Mouse (Mus musculus): ENCODE data around the gene Nolc1. TPM values are rescaled to one million over a fixed set of nuclear protein-coding genes. Genes with fewer than 3 reads are reported as not detected.
"Not testable (repeated sequence)": the region's sequence is repeated elsewhere in the genome, so short reads cannot be mapped to it uniquely, and the experiment has no call there.

The Nolc1 gene
- polyA plus RNA-seq, 1 experiment from 2014 or later: 50.0 TPM

DNA sequence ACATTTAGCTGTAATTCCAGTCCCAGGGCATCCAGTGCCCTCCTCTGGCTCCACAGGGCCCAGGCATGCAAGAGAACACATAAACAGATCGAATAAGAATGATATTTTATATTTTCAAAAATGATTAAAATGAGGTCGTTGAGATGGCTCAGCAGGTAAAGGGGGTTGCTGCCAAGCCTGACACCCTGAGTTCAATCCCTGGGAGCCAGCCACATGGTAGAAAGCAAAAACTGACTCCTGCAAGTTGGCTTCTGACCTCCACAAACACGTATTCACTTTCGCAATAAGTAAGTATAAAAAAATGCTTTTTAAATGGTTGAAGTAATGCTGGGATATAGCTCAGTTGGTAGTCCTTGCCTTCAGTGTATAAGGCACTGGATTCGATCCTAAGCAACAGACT is 35.1 kb downstream of the Nolc1 start:
- no peak for ATAC-seq (replicated peaks; ENCODE audit: low FRiP score, low read depth)
- TF ChIP-seq CTCF (IDR thresholded peaks at IDR 0.05; ENCODE audit: low read depth): no peak
- H3K9me3 ChIP-seq (replicated peaks; ENCODE audit: low read length): no peaks in the 10 kb centered on the region
- no peak overlapping the region for H3K9ac ChIP-seq (ENCODE audit: low read depth, low read length)
- no peak overlapping the region for H3K4me3 ChIP-seq (replicated peaks; ENCODE audit: low read depth, low read length)
- H3K27ac ChIP-seq: no peak overlapping the region
- H3K27me3 ChIP-seq (ENCODE audit: insufficient read depth, low read length): no peaks in the 10 kb centered on the region
- no peaks in the 10 kb centered on the region for H3K36me3 ChIP-seq (ENCODE audit: insufficient read depth, low read length)
- no peaks in the 10 kb centered on the region for H3K4me1 ChIP-seq (replicated peaks; ENCODE audit: insufficient read depth, low read length)
- no peak for DNase-seq (ENCODE audit: low spot score)
- no peak overlapping the region for H3K4me2 ChIP-seq (ENCODE audit: low read length)
- WGBS: 85% methylated on average over 5 of the region's 5 CpGs

DNA sequence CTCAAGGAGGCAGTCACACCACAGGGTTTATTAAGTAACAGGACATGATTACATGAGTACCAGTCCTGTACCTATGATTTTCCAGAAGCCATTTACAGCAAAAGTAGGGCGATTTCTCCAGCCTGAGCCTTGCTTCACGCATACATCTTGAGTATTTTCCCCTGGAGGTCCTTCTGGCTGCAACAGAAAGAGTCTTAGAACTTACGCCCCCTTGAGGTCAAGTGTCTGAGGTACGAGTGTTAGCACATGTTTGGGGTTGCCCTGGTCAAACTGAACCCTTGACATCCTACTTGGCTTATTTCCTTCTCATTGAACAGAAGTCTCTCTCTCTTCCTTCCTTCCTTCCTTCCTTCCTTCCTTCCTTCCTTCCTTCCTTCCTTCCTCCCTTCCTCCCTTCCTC is 39.0 kb downstream of the Nolc1 start:
- WGBS: 58% methylated on average over 4 of the region's 4 CpGs
- TF ChIP-seq CTCF (IDR thresholded peaks at IDR 0.05; ENCODE audit: low read depth): no peak
- no peak overlapping the region for H3K4me2 ChIP-seq (ENCODE audit: low read length)
- no peaks in the 10 kb centered on the region for H3K4me1 ChIP-seq (replicated peaks; ENCODE audit: insufficient read depth, low read length)
- no peaks in the 10 kb centered on the region for H3K36me3 ChIP-seq (ENCODE audit: insufficient read depth, low read length)
- no peaks in the 10 kb centered on the region for H3K9me3 ChIP-seq (replicated peaks; ENCODE audit: low read length)
- no peak for ATAC-seq (replicated peaks; ENCODE audit: low FRiP score, low read depth)
- no peak overlapping the region for H3K4me3 ChIP-seq (replicated peaks; ENCODE audit: low read depth, low read length)
- DNase-seq (ENCODE audit: low spot score): no peak
- no peak overlapping the region for H3K27ac ChIP-seq
- H3K27me3 ChIP-seq (ENCODE audit: insufficient read depth, low read length): no peaks in the 10 kb centered on the region
- no peak overlapping the region for H3K9ac ChIP-seq (ENCODE audit: low read depth, low read length)

DNA sequence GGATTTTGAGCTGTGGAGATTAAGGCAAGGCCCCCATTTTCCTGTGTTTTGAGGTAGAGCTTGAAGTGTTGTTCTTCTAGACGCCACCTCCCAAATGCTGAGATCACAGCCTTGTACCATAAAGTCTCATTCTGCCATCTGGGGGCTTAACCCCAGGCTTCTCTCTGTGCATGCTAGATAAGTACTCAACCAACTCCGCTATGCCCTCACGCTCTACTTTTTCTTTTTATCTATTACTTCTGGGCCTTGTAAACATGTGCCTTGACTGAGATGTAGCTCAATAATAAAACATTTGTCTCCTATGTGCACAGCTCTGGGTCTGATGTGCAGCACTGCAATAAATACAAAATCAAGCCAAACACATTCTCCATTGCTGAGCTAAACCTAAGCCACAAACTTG is 43.8 kb downstream of the Nolc1 start:
- H3K27me3 ChIP-seq (ENCODE audit: insufficient read depth, low read length): no peaks in the 10 kb centered on the region
- no peak for ATAC-seq (replicated peaks; ENCODE audit: low FRiP score, low read depth)
- no peak overlapping the region for H3K4me2 ChIP-seq (ENCODE audit: low read length)
- DNase-seq (ENCODE audit: low spot score): no peak
- no peak for TF ChIP-seq CTCF (IDR thresholded peaks at IDR 0.05; ENCODE audit: low read depth)
- H3K9ac ChIP-seq (ENCODE audit: low read depth, low read length): no peak overlapping the region
- no peaks in the 10 kb centered on the region for H3K36me3 ChIP-seq (ENCODE audit: insufficient read depth, low read length)
- H3K27ac ChIP-seq: no peak overlapping the region
- H3K4me3 ChIP-seq (replicated peaks; ENCODE audit: low read depth, low read length): no peak overlapping the region
- no peaks in the 10 kb centered on the region for H3K9me3 ChIP-seq (replicated peaks; ENCODE audit: low read length)
- 84% methylated on average over 3 of the region's 3 CpGs for WGBS
- no peaks in the 10 kb centered on the region for H3K4me1 ChIP-seq (replicated peaks; ENCODE audit: insufficient read depth, low read length)

DNA sequence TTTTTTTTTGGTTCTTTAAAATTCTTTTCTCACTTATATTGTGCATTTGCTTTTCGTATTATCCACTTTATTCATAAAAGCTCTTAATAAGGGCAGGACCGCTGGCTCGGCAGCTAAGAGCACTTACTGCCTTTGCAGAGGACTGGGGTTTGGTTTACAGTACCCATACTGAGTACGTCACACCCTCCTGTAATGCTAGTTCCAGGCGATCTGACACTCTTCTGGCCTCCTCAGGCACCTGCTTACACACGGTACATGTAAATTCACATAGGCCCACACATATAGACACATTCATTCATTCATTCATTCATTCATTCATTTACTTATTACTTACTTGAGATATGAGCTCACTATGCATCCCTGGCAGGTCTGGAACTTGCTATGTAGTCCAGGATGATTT is 45.2 kb downstream of the Nolc1 start:
- WGBS: 80% methylated on average over 6 of the region's 6 CpGs

DNA sequence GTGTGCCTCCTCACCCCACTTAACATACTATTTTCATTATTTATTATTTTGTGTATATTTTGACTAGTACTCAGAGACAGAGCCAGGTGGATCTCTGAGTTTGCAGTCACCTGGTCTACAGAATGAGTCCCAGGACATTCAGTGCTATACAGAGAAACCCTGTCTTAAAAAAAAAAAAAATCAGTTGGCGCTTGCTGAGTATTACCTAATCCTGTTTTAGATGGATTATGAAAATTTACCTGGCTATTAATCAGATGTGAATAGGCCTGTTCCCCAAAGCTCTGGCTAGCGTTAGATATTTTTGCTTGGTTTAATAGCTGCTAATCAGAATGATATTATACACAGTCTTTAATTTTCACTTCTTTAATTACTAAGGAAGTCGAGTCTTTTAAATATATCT is 48.2 kb downstream of the Nolc1 start:
- no peak for TF ChIP-seq CTCF (IDR thresholded peaks at IDR 0.05; ENCODE audit: low read depth)
- ATAC-seq (replicated peaks; ENCODE audit: low FRiP score, low read depth) (no peak), DNase-seq (ENCODE audit: low spot score) (no peak)
- Histone ChIP-seq H3K27ac (no peak overlapping the region), H3K9me3 (replicated peaks; ENCODE audit: low read length) (no peaks in the 10 kb centered on the region), H3K9ac (ENCODE audit: low read depth, low read length) (no peak overlapping the region), H3K36me3 (ENCODE audit: insufficient read depth, low read length) (no peaks in the 10 kb centered on the region), H3K4me2 (ENCODE audit: low read length) (no peak overlapping the region), H3K4me1 (replicated peaks; ENCODE audit: insufficient read depth, low read length) (no peaks in the 10 kb centered on the region), H3K4me3 (replicated peaks; ENCODE audit: low read depth, low read length) (no peak overlapping the region), H3K27me3 (ENCODE audit: insufficient read depth, low read length) (no peaks in the 10 kb centered on the region)
- WGBS: 85% methylated on average over 3 of the region's 3 CpGs

More for the DNA sequence above, 45.2 kb downstream of the Nolc1 start:
- ATAC-seq (replicated peaks; ENCODE audit: low FRiP score, low read depth) (no peak), DNase-seq (ENCODE audit: low spot score) (no peak)
- H3K36me3 ChIP-seq (ENCODE audit: insufficient read depth, low read length): no peaks in the 10 kb centered on the region
- no peak overlapping the region for H3K9ac ChIP-seq (ENCODE audit: low read depth, low read length)
- no peak overlapping the region for H3K4me3 ChIP-seq (replicated peaks; ENCODE audit: low read depth, low read length)
- H3K4me2 ChIP-seq (ENCODE audit: low read length): no peak overlapping the region
- H3K27ac ChIP-seq: no peak overlapping the region
- no peaks in the 10 kb centered on the region for H3K4me1 ChIP-seq (replicated peaks; ENCODE audit: insufficient read depth, low read length)
- H3K9me3 ChIP-seq (replicated peaks; ENCODE audit: low read length): no peaks in the 10 kb centered on the region
- no peak for TF ChIP-seq CTCF (IDR thresholded peaks at IDR 0.05; ENCODE audit: low read depth)
- H3K27me3 ChIP-seq (ENCODE audit: insufficient read depth, low read length): no peaks in the 10 kb centered on the region

DNA sequence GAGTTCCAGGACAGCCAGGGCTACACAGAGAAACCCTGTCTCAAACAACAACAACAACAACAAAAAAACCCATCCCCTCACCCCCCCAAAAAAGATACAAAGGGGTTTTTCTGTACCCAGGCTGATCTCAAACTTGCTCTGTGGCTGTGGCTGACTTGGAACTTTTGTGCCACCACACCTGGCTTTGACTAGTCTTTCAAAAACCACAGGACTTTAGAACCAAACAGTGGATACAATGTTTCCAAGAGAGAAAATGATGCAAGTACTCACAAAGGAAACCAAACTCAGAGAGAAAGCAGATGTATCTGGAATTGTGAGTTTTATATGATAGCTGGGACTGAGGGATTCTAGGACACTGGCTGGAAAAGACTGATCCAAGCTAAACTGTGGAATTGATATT is 49.0 kb downstream of the Nolc1 start:
- Histone ChIP-seq H3K9ac (ENCODE audit: low read depth, low read length) (no peak overlapping the region), H3K36me3 (ENCODE audit: insufficient read depth, low read length) (no peaks in the 10 kb centered on the region), H3K27me3 (ENCODE audit: insufficient read depth, low read length) (no peaks in the 10 kb centered on the region), H3K4me3 (replicated peaks; ENCODE audit: low read depth, low read length) (no peak overlapping the region), H3K4me1 (replicated peaks; ENCODE audit: insufficient read depth, low read length) (no peaks in the 10 kb centered on the region), H3K9me3 (replicated peaks; ENCODE audit: low read length) (no peaks in the 10 kb centered on the region), H3K4me2 (ENCODE audit: low read length) (no peak overlapping the region), H3K27ac (no peak overlapping the region)
- DNase-seq (ENCODE audit: low spot score): no peak
- no peak for TF ChIP-seq CTCF (IDR thresholded peaks at IDR 0.05; ENCODE audit: low read depth)
- ATAC-seq (replicated peaks; ENCODE audit: low FRiP score, low read depth): no peak

DNA sequence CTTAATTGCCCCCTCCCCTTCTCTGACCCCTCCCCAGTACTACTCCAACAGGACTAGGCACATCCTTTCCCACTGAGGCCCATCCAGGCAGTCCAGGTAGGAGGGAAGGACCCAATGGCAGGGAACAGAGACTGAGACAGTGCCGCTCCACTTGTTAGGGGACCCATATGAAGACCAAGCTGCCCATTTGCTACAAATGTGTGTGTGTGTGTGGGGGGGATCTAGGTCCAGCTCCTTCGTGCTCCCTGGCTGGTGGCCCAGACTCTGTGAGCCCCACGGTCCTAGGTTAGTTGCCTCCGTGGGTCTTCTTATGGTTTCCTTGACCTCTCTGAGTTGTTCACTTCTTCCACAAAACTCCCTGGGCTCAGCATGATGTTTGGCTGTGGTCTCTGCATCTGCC is 50.6 kb downstream of the Nolc1 start:
- no peak for TF ChIP-seq CTCF (IDR thresholded peaks at IDR 0.05; ENCODE audit: low read depth)
- H3K27ac ChIP-seq: no peak overlapping the region
- H3K36me3 ChIP-seq (ENCODE audit: insufficient read depth, low read length): no peaks in the 10 kb centered on the region
- DNase-seq (ENCODE audit: low spot score): no peak
- no peak for ATAC-seq (replicated peaks; ENCODE audit: low FRiP score, low read depth)
- H3K27me3 ChIP-seq (ENCODE audit: insufficient read depth, low read length): 0 out of 2 replicates have a peak, but pooled peaks cover 6% of the 10 kb centered on the region
- 82% methylated on average over 4 of the region's 4 CpGs for WGBS
- no peak overlapping the region for H3K4me3 ChIP-seq (replicated peaks; ENCODE audit: low read depth, low read length)
- H3K9ac ChIP-seq (ENCODE audit: low read depth, low read length): no peak overlapping the region
- H3K4me2 ChIP-seq (ENCODE audit: low read length): no peak overlapping the region
- no peaks in the 10 kb centered on the region for H3K4me1 ChIP-seq (replicated peaks; ENCODE audit: insufficient read depth, low read length)
- H3K9me3 ChIP-seq (replicated peaks; ENCODE audit: low read length): no peaks in the 10 kb centered on the region

DNA sequence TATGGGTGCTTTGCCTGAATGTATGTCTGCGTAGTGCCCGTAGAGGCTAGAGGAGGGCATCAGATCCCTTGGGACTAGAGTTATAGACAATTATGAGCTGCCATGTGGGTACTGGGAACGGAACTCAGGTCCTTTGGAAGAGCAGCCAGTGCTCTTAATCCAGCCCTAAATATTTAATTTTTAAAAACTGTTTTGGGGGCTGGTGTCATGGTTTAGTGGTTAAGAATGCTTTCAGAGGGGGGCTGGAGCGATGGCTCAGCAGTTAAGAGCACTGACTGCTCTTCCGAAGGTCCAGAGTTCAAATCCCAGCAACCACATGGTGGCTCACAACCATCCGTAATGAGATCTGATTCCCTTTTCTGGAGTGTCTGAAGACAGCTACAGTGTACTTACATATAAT is 54.1 kb downstream of the Nolc1 start:
- not testable (repeated sequence) for ATAC-seq (replicated peaks; ENCODE audit: low FRiP score, low read depth); H3K9me3 ChIP-seq (replicated peaks; ENCODE audit: low read length); H3K4me2 ChIP-seq (ENCODE audit: low read length); H3K4me3 ChIP-seq (replicated peaks; ENCODE audit: low read depth, low read length); H3K27ac ChIP-seq; H3K9ac ChIP-seq (ENCODE audit: low read depth, low read length); DNase-seq (ENCODE audit: low spot score); H3K36me3 ChIP-seq (ENCODE audit: insufficient read depth, low read length); H3K4me1 ChIP-seq (replicated peaks; ENCODE audit: insufficient read depth, low read length)
- H3K27me3 ChIP-seq (ENCODE audit: insufficient read depth, low read length): peaks cover 24% of the 10 kb centered on the region
- 76% methylated on average over 6 of the region's 6 CpGs for WGBS
